Mouse (Mus musculus) embryonic facial prominence, embryonic 13.5 days (tissue): ENCODE measurements at regions not wholly inside any gene's neighbourhood (a gene's known extent, or its start where the extent isn't known, plus 50 kb on each side); places are given as distances from the start of the nearest gene placed in this dataset.

Experiments used
- ATAC-seq: fragments of 200-750 bp; cut with Nextera tagmentation; 2 replicates; pipeline ENCODE4 v1.8.0; 2017; ENCODE audit warnings: low read depth; ENCODE audit not compliant: insufficient number of reproducible peaks, insufficient read depth, low FRiP score, low TSS enrichment
- H3K27ac ChIP-seq: fragments of 300-500 bp; sonication (generic); 2 replicates; pipeline ENCODE4 v1.5.1; 2015; ENCODE audit warnings: moderate library complexity, mild to moderate bottlenecking, inconsistent platforms
- H3K27me3 ChIP-seq: fragments of 300-500 bp; sonication (generic); 2 replicates; pipeline ENCODE4 v1.6.1; 2015; ENCODE audit warnings: mild to moderate bottlenecking, inconsistent platforms
- H3K36me3 ChIP-seq: fragments of 300-500 bp; sonication (generic); 2 replicates; pipeline ENCODE4 v1.6.1; 2015; ENCODE audit warnings: mild to moderate bottlenecking, inconsistent platforms
- H3K4me1 ChIP-seq: fragments of 300-500 bp; sonication (generic); 2 replicates; pipeline ENCODE4 v1.6.1; 2015; ENCODE audit warnings: inconsistent platforms
- H3K4me2 ChIP-seq: fragments of 300-500 bp; sonication (generic); 2 replicates; pipeline ENCODE4 v1.6.1; 2015; ENCODE audit warnings: moderate library complexity, mild to moderate bottlenecking, inconsistent platforms
- H3K4me3 ChIP-seq: fragments of 300-500 bp; sonication (generic); 2 replicates; pipeline ENCODE4 v1.5.1; 2015; ENCODE audit warnings: mild to moderate bottlenecking, inconsistent platforms
- H3K9ac ChIP-seq: fragments of 300-500 bp; sonication (generic); 2 replicates; pipeline ENCODE4 v1.6.1; 2015; ENCODE audit warnings: mild to moderate bottlenecking, inconsistent platforms
- H3K9me3 ChIP-seq: fragments of 300-500 bp; sonication (generic); 2 replicates; pipeline ENCODE4 v1.6.1; 2016; ENCODE audit warnings: inconsistent platforms
- whole genome bisulfite sequencing: fragments of 180-500 bp; shearing (Covaris S2); methylation state at CpG from one replicate; pipeline ENCODE4 v1.1.7; 2015; ENCODE audit warnings: mixed read lengths; 5-methylcytosine and 5-hydroxymethylcytosine counted together

DNA sequence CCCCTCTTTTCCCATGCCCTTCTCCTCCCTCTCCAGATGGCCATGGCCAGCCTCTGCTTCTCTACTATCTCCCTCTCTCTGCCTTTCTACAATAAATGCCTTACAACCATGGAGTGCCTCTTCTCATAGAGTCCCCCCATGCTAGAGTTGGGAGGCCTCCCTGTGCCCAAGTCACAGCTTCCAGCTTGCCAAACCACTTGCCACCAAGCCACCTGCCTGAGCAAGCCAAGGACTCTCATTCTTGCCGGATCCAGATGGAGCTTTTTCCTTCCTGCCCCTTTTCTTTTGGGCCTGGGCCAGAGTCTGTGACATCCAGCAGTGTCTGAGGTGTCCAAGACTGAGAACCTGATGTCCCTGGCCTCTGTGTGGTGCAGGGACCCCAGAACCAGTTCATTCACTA, 367.4 kb upstream of the Arhgap42 start:
- Histone ChIP-seq H3K27ac (no peak overlapping the region), H3K4me3 (no peak overlapping the region), H3K9me3 (no peaks in the 10 kb centered on the region; the same call in none of the 2 replicates), H3K36me3 (no peaks in the 10 kb centered on the region), H3K4me1 (no peaks in the 10 kb centered on the region), H3K4me2 (no peak overlapping the region), H3K27me3 (no peaks in the 10 kb centered on the region), H3K9ac (no peak overlapping the region)
- 86% methylated on average over 1 of the region's 1 CpGs for WGBS
- no peak for ATAC-seq

DNA sequence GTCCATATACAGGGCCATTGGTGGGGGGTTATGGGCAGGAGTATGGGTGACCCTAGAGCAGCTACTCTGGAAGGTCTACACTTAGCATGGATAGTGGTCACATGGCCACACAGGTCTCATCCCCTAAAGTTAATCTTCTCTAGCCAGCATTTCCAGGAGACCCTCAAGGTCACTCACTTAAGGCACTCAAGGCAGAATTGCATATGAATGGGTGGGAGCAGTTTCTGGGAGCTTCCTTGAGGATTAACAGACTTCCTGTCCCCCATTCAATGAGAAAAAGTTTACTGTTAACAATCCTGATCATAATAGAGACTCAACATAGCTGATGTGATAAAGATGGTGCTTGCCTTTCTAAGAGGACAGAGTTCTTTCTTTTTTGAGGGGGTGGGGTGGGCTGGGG, 352.4 kb upstream of the Arhgap42 start:
- no peak overlapping the region for H3K27ac ChIP-seq
- H3K9ac ChIP-seq: no peak overlapping the region
- H3K4me3 ChIP-seq: no peak overlapping the region
- no peak for ATAC-seq
- H3K27me3 ChIP-seq: no peaks in the 10 kb centered on the region
- no peaks in the 10 kb centered on the region for H3K9me3 ChIP-seq
- no peak overlapping the region for H3K4me2 ChIP-seq
- no peaks in the 10 kb centered on the region for H3K36me3 ChIP-seq
- no peaks in the 10 kb centered on the region for H3K4me1 ChIP-seq

DNA sequence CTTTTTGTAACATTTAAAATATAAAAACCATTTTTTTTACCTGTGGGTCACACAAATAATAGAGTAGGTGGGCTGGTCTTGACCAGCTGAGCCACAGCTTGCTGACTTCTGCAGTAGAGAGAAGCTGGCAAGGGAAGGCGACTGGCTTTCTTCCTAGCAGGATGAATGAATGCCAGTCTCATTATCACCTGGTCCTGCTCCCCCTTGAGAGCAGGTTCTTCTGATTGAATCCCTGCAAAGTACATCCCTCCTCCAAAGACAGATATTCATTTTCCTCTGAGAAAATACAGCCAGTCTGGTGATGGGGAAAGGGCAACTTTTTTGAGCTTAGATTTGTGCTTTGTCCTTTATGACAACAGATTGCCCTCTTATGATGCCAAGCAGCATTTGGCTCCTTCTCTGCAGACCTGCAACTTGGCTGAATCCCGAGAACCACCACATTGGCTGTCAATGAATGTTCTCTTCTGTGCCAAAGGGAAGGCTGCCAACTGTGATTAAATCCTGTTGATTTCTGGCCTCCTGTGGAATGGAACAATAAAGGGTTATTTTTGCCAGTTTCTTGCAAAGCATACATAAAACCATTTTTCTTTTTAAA, 344.2 kb upstream of the Arhgap42 start:
- H3K27me3 ChIP-seq: no peaks in the 10 kb centered on the region
- no peak overlapping the region for H3K9ac ChIP-seq
- H3K4me2 ChIP-seq: no peak overlapping the region
- H3K36me3 ChIP-seq: no peaks in the 10 kb centered on the region
- H3K4me1 ChIP-seq: no peaks in the 10 kb centered on the region
- ATAC-seq: no peak
- H3K27ac ChIP-seq: no peak overlapping the region
- 83% methylated on average over 2 of the region's 2 CpGs for WGBS
- no peaks in the 10 kb centered on the region for H3K9me3 ChIP-seq
- no peak overlapping the region for H3K4me3 ChIP-seq

DNA sequence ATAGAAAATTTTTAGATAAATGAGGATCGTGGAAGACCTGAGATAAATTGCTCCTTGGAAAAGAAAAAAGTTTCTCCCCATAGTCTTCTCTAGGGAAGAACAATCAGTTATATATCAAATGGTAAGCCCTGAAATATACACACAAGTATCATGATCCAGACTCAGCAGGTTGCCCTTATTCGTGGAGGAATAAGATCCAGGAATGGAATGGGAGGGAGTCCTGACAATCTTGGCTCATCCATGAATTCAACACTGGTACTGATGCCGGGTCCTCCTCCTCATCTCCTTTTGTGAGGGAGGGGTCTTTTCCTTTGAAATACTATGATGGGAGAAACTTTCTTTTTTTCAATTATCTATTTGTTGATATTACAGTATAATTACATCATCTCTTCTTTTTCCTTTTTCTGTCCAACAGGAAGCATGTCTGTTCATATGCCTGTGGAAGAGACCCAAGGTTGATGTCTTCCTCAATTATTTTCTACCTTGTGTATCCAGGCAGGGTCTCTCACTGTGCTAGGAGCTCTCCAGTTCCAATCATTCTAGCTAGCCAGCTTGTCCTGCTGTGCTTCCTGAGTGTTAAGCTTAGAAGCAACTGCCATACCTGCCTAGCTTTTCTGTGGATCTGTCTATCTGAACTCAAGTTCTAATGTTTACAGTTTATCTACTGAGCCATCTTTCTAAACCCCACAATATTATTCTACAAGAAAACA, 343.6 kb upstream of the Arhgap42 start:
- no peaks in the 10 kb centered on the region for H3K27me3 ChIP-seq
- no peak for ATAC-seq
- H3K27ac ChIP-seq: no peak overlapping the region
- no peaks in the 10 kb centered on the region for H3K36me3 ChIP-seq
- no peaks in the 10 kb centered on the region for H3K9me3 ChIP-seq
- H3K4me1 ChIP-seq: no peaks in the 10 kb centered on the region
- 87% methylated on average over 3 of the region's 3 CpGs for WGBS
- H3K9ac ChIP-seq: no peak overlapping the region
- no peak overlapping the region for H3K4me2 ChIP-seq
- H3K4me3 ChIP-seq: no peak overlapping the region

DNA sequence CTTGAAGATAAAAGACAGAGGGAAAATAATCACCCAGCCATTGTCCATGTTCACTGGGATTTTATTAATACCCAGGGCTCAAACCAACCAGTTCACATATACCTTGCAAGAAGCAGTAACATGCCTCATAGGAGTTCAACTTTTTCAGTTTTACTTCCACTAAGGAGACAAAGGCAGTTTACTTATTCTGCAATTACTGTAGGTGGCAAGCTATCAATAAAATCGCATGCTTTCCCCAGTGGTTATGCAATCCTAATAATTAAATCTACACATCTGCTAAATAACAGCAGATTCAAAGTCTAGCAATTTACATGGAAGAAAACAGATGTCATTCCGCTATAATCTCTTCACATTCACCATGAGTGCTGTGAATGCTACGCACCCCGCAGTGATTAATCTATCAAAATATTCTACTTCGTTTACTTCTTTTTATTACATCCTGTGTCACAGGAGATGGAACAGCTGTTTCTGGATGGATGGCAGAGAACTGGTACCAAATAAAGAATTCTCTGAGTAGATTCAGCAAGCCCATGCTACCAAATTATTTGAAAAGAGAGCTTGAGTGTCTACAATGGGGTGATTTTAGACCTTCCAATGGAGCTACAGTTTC, 329.2 kb upstream of the Arhgap42 start:
- Histone ChIP-seq H3K27me3 (no peaks in the 10 kb centered on the region), H3K27ac (no peak overlapping the region), H3K9ac (no peak overlapping the region), H3K4me2 (no peak overlapping the region), H3K4me3 (no peak overlapping the region), H3K4me1 (no peaks in the 10 kb centered on the region), H3K9me3 (no peaks in the 10 kb centered on the region), H3K36me3 (no peaks in the 10 kb centered on the region)
- 86% methylated on average over 5 of the region's 5 CpGs for WGBS
- ATAC-seq: no peak

DNA sequence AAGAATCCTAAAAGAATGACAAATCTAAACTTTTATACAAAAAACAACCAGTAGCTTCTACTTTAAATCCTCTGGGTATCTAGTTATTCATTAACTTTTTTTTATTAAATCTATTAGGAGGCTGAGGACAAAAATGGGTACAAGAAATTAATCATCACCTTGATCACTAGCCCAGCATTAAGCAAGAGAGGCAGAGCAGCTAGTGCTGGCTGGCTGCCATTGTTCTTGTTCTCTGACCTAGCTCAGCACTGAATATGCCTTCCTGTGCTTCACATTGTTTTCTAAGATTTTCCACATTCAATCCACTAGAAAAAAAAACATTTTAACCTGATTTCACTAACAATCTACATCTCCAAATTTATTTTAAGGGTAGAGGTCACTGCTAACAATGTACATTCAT, 325.6 kb upstream of the Arhgap42 start:
- Histone ChIP-seq H3K4me1 (no peaks in the 10 kb centered on the region), H3K4me2 (no peak overlapping the region), H3K27me3 (no peaks in the 10 kb centered on the region), H3K36me3 (no peaks in the 10 kb centered on the region), H3K9me3 (no peaks in the 10 kb centered on the region), H3K9ac (no peak overlapping the region), H3K27ac (no peak overlapping the region), H3K4me3 (no peak overlapping the region)
- no peak for ATAC-seq

DNA sequence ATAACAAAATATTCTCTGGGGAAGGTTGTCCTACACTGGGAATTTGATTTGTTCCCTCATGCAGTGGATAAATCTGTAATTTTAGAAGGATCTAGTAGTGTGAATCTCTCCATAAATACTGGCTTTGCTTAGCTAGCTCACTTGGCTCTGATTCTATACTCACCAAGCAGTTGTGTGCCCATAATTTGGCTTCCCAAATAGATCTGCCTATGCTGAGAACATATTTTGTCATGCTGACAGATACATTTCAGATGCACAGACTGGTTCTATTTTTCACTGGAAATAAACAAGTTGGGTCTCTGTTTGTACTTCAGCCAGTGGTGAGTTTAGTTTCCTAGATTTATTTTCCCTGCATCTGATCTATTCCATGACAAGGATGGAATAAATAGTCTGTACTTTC, 309.8 kb upstream of the Arhgap42 start:
- no peak overlapping the region for H3K4me3 ChIP-seq
- no peaks in the 10 kb centered on the region for H3K36me3 ChIP-seq
- H3K27ac ChIP-seq: no peak overlapping the region
- H3K4me1 ChIP-seq: no peaks in the 10 kb centered on the region
- H3K9me3 ChIP-seq: no peaks in the 10 kb centered on the region
- no peaks in the 10 kb centered on the region for H3K27me3 ChIP-seq
- no peak overlapping the region for H3K4me2 ChIP-seq
- ATAC-seq: no peak
- no peak overlapping the region for H3K9ac ChIP-seq

DNA sequence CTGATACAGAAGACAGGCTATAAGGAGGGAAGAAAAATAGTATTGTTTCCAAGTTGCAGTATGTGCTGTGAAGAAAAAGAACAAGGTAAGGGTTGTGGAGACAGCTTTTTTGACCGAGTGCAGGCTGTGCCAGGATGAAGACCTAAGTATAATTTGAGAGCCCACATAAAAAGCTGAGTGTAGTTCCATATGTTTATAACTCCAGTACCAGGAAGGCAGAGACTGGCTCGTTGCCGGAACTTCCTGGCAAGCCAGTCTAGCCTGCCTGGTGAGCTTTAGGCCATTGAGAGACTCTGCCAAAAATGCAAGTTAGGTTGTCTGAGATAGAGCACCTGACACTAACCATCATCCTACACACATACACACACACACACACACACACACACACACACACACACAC, 308.7 kb upstream of the Arhgap42 start:
- no peaks in the 10 kb centered on the region for H3K36me3 ChIP-seq
- no peak overlapping the region for H3K4me3 ChIP-seq
- H3K4me1 ChIP-seq: no peaks in the 10 kb centered on the region
- H3K27ac ChIP-seq: no peak overlapping the region
- no peak for ATAC-seq
- no peaks in the 10 kb centered on the region for H3K27me3 ChIP-seq
- no peak overlapping the region for H3K4me2 ChIP-seq
- no peak overlapping the region for H3K9ac ChIP-seq
- WGBS: 80% methylated on average over 3 of the region's 3 CpGs
- no peaks in the 10 kb centered on the region for H3K9me3 ChIP-seq

DNA sequence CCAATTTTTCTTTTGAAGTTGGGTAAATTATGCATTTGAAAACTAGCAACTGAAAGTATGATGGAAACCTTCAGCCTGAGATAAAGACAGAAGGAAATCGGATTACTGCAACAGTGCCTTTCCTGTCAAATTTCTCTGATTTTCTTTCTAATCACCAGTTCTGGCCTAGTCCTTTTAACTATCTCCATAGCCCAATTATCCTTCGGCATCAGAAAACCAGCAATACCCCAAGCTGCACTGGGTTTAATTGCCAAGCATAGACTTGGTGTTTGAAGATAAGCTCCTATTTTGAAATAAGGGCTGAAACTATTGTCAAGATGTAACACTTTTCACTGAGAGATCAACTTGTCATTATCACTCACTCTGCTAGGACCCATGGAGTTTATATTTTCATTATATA, 308.2 kb upstream of the Arhgap42 start:
- H3K9me3 ChIP-seq: no peaks in the 10 kb centered on the region
- 83% methylated on average over 2 of the region's 2 CpGs for WGBS
- ATAC-seq: no peak
- no peaks in the 10 kb centered on the region for H3K27me3 ChIP-seq
- no peak overlapping the region for H3K4me3 ChIP-seq
- H3K27ac ChIP-seq: no peak overlapping the region
- H3K4me1 ChIP-seq: no peaks in the 10 kb centered on the region
- no peak overlapping the region for H3K9ac ChIP-seq
- H3K36me3 ChIP-seq: no peaks in the 10 kb centered on the region
- H3K4me2 ChIP-seq: no peak overlapping the region

DNA sequence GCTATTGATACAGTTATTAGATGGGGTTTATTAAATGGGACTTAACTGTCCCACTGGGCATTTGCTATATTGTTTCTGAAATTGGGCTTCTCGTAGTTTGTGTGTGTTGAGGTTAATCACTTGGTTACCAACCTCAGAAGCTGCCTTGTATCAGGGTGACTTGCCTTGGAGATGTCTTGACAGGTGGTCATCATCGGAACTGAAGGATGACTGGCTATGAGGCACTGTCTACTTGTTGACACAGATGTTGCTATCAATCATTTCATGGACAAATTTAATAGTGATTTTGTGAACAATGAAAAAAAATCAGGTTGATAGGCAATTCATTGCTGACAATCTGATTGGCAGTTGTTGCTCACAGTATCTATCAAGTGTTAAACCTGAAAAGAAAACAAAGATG, 261.4 kb upstream of the Arhgap42 start:
- Histone ChIP-seq H3K27me3 (no peaks in the 10 kb centered on the region), H3K27ac (no peak overlapping the region), H3K4me3 (no peak overlapping the region), H3K4me1 (no peaks in the 10 kb centered on the region), H3K36me3 (no peaks in the 10 kb centered on the region), H3K9me3 (no peaks in the 10 kb centered on the region), H3K4me2 (no peak overlapping the region), H3K9ac (no peak overlapping the region)
- no peak for ATAC-seq
- 91% methylated on average over 2 of the region's 2 CpGs for WGBS

DNA sequence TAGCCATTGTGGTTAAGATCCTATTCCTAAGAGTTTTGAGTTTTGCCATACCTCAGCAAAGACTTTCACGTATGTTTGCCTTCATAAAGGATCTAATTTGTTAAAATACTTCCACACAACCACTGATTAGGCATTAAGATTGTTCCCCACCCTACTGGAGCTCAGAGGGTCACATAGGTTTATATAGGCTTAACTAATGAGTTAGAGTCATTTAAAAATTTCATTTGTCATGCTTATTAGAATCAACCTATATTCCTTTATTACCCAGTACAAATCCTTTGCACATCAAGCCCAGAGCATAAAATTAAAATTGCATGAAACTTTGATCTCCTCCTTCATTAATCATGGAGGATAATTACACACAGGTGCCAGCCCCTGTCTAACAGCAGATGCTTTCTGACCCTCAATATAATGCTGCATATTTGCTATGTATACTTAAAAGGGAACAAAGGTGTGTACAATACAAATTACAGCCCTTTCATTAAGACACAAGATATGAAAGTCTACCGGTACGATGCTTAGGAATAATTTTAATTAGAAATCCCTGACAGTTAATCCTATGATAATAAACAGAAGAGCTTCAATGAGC, 254.8 kb upstream of the Arhgap42 start:
- H3K4me2 ChIP-seq: no peak overlapping the region

DNA sequence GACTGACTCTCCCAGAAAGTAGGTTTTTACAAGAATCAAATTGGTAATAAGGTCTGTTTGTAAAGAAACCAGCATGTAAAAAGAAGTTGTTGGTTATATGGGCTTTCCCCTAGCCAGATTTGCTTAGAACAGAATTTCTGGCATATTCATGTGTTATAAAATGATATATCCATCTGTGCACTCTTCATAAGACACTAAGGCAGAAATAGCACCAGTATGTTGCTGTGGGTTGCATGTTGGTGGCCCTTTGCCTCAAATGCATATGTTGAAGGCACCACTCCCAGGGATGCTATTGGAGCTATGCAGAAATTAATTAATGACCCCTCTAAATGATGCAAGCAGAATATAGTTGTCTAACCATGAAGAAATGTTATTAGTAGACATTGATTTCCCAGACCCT, 238.2 kb upstream of the Arhgap42 start:
- no peak overlapping the region for H3K9ac ChIP-seq

More for the DNA sequence above, 254.8 kb upstream of the Arhgap42 start:
- no peak overlapping the region for H3K4me3 ChIP-seq
- WGBS: 62% methylated on average over 3 of the region's 3 CpGs
- H3K9ac ChIP-seq: no peak overlapping the region
- H3K9me3 ChIP-seq: no peaks in the 10 kb centered on the region
- H3K27ac ChIP-seq: no peak overlapping the region
- no peaks in the 10 kb centered on the region for H3K36me3 ChIP-seq
- H3K27me3 ChIP-seq: no peaks in the 10 kb centered on the region
- ATAC-seq: no peak
- H3K4me1 ChIP-seq: no peaks in the 10 kb centered on the region

More for the DNA sequence above, 238.2 kb upstream of the Arhgap42 start:
- Histone ChIP-seq H3K36me3 (no peaks in the 10 kb centered on the region), H3K4me1 (no peaks in the 10 kb centered on the region), H3K4me2 (no peak overlapping the region), H3K4me3 (no peak overlapping the region), H3K27ac (no peak overlapping the region), H3K27me3 (no peaks in the 10 kb centered on the region), H3K9me3 (no peaks in the 10 kb centered on the region)
- ATAC-seq: no peak
